Mouse (Mus musculus) embryo, embryonic 11 days (tissue): ENCODE results near the gene Mlc1.

ENCODE experiments used
- DNase-seq: peaks from one replicate; pipeline ENCODE4 v3.0.0-alpha.2; 2015

Gene Mlc1

GRCm38 (mm10) chr15:88936619-88937290, 42.1 kb downstream of the Mlc1 start:
- DNase-seq, result no peak

GRCm38 (mm10) chr15:88934141-88934540, 44.7 kb downstream of the Mlc1 start:
- DNase-seq, result peak; percentile 43

GRCm38 (mm10) chr15:88932667-88933066, 46.1 kb downstream of the Mlc1 start:
- DNase-seq, result no peak

- no peak for DNase-seq
Observed at GRCm38 (mm10) chr15:88921992-88922310, 56.9 kb downstream of the Mlc1 start.

- DNase-seq, result peak; percentile 91
Observed at GRCm38 (mm10) chr15:88921131-88921991, 57.4 kb downstream of the Mlc1 start.

- no peak for DNase-seq
Observed at GRCm38 (mm10) chr15:88920065-88920464, 58.7 kb downstream of the Mlc1 start.

GRCm38 (mm10) chr15:88919328-88919727, 59.5 kb downstream of the Mlc1 start:
- no peak for DNase-seq

- no peak for DNase-seq
Observed at GRCm38 (mm10) chr15:88917126-88917525, 61.7 kb downstream of the Mlc1 start.

- no peak for DNase-seq
Observed at GRCm38 (mm10) chr15:88916366-88916765, 62.4 kb downstream of the Mlc1 start.

GRCm38 (mm10) chr15:88915046-88915445, 63.8 kb downstream of the Mlc1 start:
- DNase-seq, result no peak

GRCm38 (mm10) chr15:88906347-88906746, 72.5 kb downstream of the Mlc1 start:
- DNase-seq, result no peak
